Mouse (Mus musculus) thymus, postnatal 25 days (tissue): ENCODE results near the gene Gm21988.

Experiments
- DNase-seq: peaks from one replicate; pipeline ENCODE4 v3.0.0; 2022

Gene Gm21988

DNA sequence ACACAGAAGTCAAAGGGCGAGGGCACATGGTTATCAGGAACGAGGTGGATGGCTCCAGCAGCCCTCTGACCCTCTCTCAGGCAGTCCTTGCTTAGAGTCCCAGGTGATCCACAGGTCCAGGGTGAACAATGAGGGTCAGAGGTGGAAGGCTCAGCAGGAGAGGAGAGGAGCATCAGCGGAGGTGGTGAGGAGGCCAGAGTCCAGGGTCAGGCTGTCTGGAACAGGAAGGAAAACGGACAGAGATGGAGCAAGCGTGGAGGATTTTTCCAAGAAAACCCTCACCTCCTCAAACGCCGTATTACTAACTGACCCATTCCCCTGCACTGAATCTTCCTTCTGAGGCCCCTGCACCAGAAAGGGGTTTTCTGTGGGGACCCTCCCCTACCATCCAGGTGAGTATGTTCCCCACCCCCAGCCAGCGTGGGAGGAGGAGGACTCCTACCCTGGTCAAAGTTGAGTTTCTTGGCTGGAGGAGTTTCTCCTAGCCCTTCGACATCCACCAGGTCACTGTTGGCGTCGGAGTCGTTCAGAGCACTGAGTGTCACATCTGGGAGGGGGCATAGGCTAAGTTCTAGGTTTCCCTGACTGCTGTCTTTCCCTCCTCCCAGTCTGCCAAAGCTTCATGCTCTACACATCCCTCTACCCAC, 4.3 kb downstream of the Gm21988 start:
- no peak for DNase-seq

DNA sequence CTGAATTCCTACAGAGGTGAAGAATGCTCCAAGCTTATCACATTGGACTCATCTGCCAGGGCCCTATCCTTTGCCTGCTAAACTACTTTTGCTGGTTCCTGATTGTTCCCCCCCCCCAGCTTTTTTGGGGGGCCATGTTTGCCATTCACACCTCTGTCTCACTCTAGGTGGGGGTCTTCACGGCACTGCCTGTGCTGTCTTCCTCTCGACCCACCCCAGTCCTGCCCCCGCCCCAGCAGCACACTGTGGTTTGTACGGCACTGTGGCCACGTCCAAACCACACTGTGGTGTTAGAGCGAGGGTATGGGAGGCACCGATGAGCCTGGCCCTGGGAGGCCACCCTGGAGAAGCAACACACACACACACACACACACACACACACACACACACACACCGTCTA, 5.1 kb downstream of the Gm21988 start:
- no peak for DNase-seq

DNA sequence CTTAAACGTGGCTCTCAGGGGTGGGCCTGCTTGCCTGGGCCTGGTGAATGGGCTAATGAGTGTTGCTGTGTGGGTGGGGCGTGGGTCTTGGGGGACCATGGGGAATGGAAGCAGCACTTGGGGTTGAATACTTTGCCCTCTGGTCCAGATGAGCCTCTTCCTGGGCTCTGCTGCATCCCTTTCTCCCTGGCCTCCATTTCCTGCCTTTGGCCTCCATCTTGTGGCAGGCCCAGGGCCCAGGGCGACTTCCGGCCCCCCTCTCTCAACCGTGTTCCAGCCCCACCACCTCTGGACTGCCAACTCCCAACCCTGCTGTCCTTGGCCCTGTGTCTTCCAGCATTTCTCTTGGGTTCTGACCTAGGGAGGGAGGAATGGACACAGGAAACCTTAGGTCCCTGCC, 5.6 kb downstream of the Gm21988 start:
- no peak for DNase-seq

DNA sequence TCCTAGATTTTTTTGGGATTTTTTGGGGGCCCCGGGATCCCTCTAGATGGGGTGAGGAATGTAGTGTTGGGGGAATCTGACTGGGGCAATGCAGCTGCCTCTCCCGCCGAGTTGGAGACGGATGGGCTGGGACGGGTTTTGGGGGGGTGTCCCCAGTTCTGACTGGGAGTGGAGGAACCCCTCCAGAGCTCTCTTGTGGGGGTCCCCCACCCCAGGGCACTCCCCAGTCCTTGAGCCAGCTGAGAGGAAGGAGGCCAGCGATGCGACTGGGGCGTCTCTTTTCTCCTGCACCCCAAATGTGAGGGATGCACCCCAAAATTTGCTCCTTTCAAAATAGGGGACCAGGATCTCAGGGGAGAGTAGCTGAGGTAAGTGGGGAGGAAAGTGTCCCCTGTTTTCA, 6.6 kb downstream of the Gm21988 start:
- DNase-seq = no peak

DNA sequence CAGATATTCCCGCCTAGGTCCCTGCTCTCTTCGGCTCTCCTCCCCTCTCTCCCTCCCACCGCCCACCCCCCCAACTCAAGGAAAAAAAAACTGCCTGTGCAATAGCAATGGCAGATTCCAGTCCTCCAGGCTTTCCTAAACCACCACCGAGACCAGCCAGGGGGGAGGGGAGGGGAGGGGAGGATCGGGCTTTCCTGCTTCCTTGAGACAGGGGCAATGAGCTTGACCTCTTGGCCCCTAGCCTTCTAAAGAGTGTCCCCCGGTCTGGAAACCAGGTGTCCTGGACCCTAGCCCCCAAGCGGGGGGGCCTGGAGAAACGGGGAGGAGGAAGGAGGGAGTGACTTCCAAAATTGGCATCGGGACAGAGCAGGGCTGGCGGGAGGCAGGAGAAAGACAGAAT, 7.1 kb downstream of the Gm21988 start:
- no peak for DNase-seq

DNA sequence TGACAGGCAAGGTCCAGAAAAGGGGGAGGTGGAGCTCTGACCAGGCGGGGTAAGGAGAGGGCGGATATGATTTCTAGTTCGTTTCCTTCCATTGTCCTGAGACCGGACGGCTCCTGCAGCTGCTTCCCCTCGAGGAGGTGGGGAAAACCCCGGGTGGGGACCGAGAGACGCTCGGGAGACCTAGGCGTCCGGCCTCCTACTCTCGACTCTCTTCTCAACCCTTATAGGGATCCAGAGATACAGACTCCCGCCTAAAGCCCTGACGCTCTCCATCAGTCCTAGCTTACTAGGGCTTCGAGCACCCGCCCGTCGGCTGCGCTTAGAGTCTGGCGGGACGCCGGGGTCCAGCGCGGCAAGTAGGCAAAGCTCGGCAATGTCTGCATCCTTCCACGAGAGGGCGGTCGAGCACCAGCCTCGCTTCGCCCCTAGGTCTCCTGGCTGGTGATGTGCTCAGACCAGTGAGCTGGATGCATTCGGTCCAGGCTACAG, 9.3 kb downstream of the Gm21988 start:
- DNase-seq = peak; percentile 84

DNA sequence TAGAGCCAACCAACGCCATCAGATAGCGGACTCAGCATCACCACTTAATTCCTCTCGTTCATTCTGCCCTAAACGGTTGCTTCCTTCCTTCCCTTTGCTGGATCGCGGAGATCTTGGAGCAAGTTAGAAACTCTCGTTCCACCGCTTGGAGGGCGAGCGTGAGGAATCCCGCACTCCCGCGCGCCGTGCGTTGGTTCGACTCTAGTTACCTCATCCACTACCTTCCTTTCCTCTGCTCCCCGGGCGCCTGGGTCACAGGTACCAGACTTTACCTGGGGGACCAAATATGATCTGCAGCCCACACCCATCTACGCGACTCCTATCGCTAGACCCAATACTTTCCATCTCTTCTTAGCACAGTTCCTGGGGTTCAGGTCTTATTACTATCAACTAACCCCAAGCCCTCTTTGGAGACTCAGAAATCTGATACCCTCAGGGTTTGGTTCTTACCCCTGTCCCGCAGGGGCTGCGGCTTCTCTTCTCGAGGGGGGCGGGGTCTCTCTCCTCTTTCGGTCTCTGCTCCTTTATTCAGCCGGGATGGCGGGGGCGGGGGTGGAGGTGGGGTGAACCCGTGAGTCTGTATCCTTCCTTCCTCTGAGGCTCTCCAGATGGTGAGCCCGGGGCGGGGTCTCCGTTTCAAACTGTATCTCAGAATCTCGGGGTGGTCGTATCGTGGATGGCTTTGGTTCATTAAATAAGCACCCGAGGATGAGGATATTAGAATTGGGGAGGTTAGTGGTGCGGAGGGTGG, 10.2 kb downstream of the Gm21988 start, which contains the start of gene Bcl6b:
Gene Bcl6b (minus strand): TSS at position 539 of the 751 bp plus-strand sequence.
- DNase-seq = no peak

DNA sequence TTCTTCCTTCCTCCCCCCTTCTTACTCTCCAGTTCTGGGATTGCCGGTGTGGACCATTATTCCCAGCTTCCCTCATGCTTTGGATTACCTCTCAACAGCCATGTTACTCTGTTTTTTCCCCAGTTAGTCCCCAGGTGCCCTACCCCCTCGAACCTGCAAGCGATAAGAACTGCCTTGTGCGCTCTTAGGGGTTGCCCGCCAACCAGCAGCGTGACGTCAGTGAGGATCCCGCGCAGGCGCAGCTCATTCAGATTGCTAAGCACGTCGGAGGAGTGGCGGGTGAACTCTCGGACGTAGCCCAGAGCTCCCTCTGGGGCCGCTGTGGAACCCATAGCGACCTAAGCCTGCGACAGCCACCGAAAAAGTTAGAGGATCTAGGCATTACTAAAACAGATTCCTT, 10.8 kb downstream of the Gm21988 start:
- peak; percentile 81 for DNase-seq

DNA sequence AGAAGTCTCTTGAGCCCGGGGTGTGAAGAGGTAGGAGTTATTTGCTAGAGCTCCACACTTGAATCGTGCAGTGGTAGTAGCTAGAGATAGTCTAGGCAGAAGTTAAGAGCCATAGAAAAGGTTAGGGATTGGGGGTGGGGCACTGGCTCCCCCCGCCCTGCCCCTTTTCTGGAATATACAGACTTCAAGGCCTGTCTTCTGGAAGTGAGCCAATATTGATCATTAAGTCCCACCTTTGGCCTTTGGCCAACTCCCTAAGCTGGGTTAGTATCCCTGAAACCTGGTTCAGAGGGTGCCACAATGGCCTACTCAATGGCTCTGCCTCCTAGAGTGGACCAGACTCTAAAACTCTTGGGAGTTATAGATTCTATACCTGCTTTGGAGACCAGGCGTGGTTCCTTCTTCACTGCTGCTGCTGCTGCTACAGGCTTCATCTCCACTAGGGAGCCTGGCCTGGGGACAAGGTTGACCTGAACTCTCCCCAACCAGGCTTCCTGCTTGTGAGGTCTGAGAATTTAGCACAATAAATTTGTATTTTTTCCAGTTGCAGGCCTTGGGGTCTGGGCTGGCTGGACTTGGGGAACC, 11.9 kb downstream of the Gm21988 start:
- no peak for DNase-seq

DNA sequence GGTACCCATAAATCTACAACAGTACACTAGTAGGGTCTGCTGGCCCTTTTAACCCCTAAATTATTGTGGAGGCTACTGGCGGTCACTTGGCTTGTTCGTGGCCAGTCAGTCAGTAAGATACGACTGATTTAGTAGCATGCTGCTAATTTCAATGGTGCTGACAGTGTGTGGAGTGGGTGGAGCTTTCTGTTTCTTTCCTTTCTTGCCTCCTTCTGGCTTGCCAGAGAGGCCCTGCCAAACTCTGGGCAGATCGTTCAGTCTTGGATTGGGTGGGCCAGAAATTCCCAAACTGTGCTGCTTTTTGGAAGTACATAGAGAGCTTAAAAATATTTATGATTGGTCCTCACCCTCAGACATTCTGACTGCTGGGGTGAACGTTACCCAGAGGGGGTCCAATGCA, 12.5 kb downstream of the Gm21988 start:
- DNase-seq = no peak

DNA sequence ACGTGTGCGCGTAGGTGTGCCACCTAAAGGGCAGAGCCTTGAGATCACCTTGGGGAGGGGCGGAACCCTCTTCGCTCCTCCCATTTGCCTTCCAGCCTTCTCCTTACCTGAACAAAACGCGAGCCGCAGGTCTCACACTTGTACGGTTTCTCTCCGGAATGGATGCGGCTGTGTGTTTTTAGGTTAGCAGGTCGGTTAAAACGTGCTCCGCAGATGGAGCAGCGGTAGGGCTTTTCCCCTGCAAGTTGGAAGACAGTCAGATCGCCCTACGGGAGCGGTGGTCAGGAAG, 13.1 kb downstream of the Gm21988 start:
- DNase-seq = no peak

DNA sequence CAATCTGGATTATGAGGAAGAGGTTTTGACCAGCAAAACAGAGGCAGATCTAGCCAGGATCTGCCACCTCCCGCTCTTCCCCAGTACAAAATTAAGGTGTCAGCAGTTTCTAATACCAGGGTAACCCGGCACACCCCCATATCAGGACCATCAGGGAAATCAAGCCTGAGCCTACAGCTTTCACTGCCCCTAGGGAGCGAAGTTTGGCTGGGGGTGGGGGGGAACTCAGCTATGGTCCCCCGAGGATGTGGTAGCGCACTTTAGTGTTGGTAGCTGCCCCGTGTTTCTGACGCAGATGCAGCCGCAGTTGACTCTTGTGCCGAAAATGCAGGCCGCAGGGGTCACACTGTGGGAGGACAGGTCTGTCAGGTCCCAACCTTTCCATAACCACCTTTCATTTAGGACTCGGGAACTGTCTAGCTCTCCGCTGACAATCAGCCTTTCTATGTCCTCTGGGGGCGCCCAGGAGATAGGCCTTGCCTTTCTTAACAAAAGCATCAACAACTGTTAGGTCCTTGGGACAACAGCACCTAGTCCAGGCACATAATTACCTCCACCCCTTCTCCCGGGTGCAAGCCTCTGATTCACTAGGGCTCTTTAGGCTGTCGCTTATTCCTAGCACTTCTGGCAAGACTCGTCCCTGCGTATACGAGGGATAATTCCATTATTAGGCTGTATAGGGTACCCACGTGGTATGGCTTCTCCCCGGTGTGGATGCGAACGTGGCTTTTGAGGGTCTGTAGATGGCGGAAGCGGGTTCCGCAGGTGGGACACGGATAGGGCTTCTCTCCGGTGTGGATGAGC, 13.6 kb downstream of the Gm21988 start:
- no peak for DNase-seq

DNA sequence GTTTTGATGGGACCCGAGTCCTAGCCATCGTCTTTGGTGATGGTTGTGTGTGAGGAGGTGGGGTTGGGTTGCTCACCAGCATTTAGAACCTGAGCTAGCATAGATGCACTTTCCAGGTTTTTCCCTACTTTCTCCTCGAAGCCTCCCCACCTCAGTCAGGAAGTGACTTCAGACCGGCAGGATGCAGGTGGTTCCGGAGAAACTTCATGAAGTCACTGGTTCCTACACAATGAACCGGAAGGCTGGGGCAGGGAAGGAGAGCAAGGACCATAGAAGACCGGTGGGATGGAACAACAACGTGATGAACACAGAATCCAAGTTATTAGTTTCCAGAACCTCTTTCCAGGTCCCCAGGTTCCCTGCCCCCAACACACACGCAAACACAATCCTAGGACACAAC, 15.9 kb downstream of the Gm21988 start:
- no peak for DNase-seq

DNA sequence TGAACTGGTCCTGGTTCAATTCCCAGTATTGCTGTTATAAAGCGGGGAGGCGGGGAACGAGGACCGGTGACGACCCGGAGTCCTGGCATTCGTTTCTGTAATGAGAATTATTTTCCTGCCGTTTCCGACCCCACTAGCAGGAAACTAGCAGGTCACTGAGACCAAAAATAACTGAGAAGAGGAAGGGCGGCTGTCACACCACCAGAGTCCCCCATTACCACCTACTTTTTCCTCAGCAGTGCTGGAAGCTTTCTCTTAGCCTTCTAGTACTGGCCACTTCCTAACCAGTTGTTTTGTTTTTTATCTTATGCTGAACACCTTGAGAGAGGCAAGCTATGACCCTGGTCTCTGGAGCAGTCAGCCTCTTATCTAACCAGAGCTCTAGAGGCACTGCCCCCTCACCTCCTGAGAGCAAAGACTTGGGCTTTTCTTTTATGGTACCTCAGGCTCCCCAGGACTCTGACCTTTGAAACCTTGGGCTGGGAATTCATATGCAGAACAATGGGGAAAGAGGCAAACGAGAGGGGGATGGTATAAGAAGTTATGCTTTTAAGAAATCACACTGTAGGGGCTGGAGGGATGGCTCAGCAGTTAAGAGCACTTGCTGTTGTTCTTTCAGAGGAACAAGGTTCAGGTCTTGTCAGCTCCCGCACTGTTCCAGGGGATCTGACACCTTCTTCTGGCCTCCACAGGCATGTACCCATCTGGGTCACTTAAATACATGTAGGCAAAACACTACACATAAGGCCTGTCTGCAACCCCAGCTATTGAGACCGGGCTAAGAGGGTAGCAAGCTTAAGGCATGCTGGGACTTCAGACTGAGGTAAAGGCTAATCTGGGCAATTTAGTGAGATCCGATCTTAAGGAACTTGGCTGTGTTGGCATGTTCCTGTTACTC, 17.8 kb downstream of the Gm21988 start:
- DNase-seq = no peak

DNA sequence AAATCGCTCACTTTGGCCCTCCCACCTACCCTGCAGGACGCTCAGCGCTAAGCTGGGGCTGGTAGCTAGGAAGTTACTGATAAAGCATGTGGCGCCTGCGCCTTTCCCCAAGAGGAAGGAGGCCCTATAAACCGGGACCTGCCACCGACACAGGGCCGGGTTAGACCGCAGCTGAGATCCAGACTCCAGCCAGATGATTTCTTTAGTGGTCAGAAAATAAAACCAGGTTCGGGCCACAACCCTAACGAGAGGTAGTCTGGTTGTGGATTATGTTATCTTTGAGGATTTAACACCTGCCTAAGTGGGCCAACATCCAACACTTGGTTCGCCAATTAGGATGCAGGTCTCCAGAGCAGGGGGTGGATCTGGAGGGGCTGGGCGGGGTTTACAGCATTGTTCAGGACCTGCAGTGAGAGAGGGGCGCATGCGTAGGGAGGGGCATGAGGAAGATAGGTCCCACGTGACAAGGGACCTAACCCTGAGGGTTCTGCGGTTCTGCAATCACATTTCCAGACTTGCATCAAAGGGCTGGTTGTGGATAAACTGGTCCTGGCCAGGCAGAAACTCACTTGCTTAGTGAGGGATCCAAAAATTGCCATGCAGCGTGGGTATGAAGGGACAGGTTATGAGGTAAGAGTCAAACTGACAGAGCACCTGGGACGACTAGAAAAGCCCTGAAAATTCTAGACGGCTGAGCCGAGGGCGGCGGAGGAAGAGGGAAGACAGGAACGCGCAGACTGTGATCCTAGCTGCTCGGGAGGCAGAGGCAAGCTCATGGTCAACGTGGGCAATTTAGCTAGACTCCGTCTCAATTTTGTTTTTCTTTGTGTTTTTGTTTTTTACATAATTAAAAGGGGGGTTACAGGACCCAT, 18.7 kb downstream of the Gm21988 start, which contains the start of gene Slc16a13:
Gene Slc16a13 (minus strand): TSS at position 334 of the 872 bp plus-strand sequence.
- peak; percentile 88 for DNase-seq

DNA sequence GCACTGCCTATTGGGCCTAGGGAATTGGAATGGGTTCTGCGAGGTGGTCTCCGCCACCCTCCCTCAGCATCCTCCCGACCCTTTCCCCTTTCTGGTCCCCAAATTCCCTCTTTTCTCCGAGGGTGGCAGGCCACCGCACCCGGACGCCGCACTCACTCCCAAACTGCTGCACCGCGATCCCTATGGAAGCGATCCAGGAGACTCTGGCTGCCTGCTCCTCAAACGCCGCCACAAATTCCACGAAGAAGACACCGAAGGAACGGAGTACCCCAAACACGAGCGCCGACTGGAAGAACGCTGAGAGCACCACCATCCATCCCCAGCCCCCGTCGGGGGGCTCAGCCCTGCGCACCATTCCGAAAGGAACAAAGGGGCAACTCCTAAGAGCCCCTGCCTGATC, 19.3 kb downstream of the Gm21988 start:
- DNase-seq = no peak

DNA sequence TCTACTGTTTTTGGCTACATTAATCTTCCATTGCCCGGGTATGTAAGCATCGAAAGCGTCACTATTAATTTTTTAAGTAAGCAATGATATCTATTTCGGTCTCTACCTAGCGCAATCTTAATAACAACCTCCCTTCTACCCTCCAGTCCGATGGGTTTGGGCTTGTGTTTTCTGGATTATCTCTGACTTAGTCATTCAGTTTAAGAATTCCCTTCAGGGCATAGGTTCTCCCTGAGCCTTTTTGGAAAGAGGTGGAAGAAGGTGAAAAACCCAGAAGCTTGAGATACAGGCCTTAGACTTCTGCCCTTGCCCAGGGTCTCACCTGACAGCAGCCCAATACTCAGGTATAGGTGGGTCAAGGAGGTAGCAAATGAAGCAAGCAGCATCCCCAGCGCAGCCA, 19.8 kb downstream of the Gm21988 start:
- DNase-seq = no peak

DNA sequence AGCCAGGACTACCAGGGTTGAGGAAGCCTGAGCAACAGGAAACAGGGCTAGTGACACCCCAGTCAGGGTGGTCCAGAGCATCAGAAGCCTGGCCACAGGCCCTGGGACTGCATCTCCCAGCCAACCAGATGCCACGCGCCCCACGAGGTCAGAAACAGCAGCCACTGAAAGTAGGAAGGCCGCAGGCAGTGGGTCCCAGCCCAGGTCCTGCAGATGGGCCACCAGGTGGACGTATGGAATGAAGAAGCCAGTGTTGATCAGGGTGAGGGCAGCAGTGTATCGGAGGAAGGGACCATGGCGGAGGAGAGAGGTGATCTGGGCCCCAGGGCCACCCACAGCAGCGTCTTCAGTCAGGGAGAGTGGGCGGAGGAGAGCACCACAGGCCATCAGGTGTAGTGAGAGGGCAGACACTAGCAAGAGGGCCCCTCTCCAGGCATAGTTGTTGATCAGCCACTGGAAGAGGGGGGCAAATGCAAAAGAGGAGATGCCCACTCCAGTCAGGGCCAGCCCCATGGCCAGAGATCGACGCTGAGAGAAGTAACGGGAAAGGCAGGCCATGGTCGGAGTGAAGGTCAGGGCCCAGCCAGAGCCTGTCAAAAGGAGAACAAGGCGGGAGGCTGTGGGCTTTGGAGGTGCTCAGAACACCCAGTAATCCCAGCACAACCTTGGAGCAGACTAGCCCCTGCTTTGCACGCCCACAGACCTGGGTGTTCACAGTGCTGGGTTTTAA, 20.7 kb downstream of the Gm21988 start:
- no peak for DNase-seq

DNA sequence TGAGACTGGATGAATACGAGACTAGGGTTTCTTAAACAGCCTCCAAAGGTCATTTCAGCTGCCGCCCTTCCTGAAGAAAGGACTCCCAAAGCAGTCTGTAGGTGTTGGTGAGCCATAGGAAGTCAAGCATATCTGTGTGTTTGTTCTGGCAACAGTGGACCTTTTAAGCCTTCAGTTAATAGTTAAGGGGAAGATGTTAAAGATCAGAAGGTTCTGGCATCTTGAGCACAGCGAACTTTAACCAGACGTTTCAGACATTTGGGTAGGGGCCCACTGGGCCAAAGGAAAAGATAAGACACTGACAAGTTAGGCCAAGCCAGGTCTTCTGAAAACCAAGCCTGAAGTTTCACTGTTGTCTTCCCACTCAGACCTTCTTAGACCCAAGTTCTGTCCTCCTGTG, 21.6 kb downstream of the Gm21988 start:
- no peak for DNase-seq

DNA sequence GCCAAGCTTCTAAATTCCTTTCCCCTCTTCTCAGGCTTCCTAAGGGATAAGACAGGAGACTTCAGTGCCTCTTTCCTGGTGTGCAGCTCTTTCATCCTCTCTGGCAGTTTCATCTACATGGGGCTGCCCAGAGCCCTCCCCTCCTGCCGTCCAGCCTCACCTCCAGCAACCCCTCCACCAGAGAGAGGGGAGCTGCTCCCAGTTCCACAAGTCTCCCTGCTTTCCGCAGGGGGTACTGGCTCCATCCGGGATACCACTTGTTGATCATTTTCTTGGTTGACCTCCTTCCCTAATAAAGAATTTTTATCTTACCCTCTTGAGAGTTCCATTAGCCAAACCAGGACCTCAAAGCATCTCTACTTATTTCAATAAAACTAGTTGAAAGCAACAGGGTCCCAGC, 23.5 kb downstream of the Gm21988 start:
- no peak for DNase-seq

DNA sequence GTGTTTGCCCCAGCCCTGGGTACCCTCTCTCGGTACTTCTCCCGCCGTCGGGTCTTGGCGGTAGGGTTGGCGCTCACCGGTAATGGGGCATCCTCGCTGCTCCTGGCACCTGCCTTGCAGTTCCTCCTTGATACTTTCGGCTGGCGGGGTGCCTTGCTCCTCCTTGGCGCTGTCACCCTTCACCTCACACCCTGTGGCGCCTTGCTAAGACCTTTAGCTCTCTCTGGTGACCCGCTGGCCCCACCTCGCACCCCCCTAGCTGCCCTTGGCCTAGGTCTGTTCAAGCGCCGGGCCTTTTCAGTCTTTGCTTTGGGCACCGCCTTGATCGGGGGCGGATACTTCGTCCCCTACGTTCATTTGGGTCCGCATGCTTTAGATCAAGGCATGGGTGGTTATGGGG, 24.3 kb downstream of the Gm21988 start:
- no peak for DNase-seq
